Mouse (Mus musculus) small intestine, adult 10 weeks (tissue): ENCODE results near the gene Arhgap44. TPM values are rescaled to one million over a fixed set of nuclear protein-coding genes. Genes with fewer than 3 reads are reported as not detected.

Experiments used
- polyA plus RNA-seq: library from polyadenylated mRNA; stranded (reverse); fragments of 350-450 nt; fragmentation: Illumina TruSeq; extraction: RNeasy Lipid Tissue Mini Kit (QIAGEN cat#74804); gene quantifications from one replicate; pipeline ENCODE4 v1.2.3, GENCODE M21; 2014; ENCODE audit warnings: low replicate concordance

The Arhgap44 gene
- polyA plus RNA-seq, result 0.26 TPM

DNA sequence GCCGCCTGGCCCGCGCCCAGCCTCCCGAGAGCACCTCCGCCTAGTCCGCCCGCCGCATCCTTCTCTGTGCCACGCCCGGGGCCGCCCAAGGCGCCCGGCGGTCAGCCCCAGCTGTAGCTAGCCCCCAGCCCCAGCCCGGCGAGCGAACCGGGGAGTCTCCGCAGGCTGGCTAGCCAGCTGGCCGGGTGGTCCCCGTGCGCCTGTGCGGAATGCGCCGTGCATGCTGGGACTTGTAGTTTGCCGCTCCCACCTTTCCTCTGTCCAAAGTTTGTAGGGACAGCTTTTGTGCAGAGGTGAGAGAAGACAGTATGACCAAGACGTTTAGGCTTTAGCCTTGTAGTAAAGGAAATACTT lies at the start of gene Arhgap44:
Arhgap44 (minus strand) TSS at position 195 of the 354 bp plus-strand sequence.

GRCm38 (mm10) chr11:65159791-65160190 lies 3.0 kb downstream of the Arhgap44 start, which contains the start of gene 1700086D15Rik:
Gene 1700086D15Rik (minus strand): TSS chr11:65159891.

DNA sequence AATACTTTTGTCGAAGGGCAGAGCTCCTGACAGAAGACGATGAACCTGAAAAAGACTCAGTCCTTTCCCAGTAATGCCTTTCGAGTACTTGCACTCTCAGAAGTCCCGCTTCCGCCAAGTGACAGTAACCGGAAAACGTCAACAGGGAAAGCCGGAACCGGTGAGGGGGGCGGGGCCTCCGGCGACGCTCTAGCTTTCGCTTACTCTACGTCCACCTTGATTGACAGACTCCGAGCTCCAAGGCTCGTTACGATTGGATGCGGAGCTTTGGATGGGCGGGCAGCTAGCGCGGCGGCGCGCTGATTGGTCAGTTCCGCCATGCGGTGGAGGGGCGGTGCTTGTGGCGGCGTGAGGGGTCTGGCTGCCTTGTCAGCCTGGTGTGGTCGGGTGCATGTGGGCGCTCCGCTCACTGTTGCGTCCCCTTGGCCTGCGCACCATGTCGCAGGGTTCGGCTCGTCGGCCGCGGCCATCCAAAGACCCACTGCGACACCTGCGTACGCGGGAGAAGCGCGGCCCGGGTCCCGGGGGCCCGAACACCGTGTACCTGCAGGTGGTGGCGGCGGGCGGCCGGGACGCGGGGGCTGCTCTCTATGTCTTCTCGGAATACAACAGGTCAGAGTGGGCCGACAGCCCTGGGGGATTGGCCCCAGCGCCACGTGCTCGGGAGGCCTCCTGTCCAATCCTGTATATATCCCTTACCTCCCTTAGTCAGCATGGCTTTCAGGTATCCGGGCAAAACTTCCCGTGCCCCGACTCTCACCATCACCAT lies 183.9 kb downstream of the Arhgap44 start, which contains the start of gene Elac2:
Elac2 (plus strand) TSS at position 319 of the 769 bp plus-strand sequence.

Other genes with a start within 250 kb of the Arhgap44 start
- 1.4 TPM for gene Elac2, start 183.9 kb downstream of the Arhgap44 start, polyA plus RNA-seq
- not detected for gene 1700086D15Rik, start 3.1 kb downstream of the Arhgap44 start, polyA plus RNA-seq
- gene Myocd, start 107.0 kb upstream of the Arhgap44 start, polyA plus RNA-seq, result 3.8 TPM